Comparison of ENCODE assay signal across 16 mouse cellular contexts in genomic region chr8:109413386-109413785, GRCm38 (mm10).
"Had no signal": no experiment of that assay in that cellular context is flagged by ENCODE, and none has a peak within 500 bp of the region (broad histone marks: within the 10 kb centered on the region; RNA-seq: fewer than 3 reads in every experiment).

No protein-coding gene starts in this region.

- H3K27ac ChIP-seq: neural tube, embryonic 13.5 days; neural tube, embryonic 15.5 days; stomach, embryonic 15.5 days; stomach, postnatal 0 days had no signal

- H3K4me1 ChIP-seq: stomach, embryonic 15.5 days had no signal

- H3K4me2 ChIP-seq: neural tube, embryonic 13.5 days; neural tube, embryonic 15.5 days; stomach, embryonic 15.5 days had no signal

- H3K36me3 ChIP-seq: neural tube, embryonic 13.5 days; neural tube, embryonic 15.5 days; stomach, embryonic 15.5 days had no signal

- H3K9ac ChIP-seq: neural tube, embryonic 13.5 days; neural tube, embryonic 15.5 days; stomach, embryonic 15.5 days had no signal

- DNase-seq: retina, postnatal 1 day; right cerebral cortex, adult 18-20 months; right cerebral cortex, postnatal 14 days; right cerebral cortex, postnatal 25 days; right cerebral cortex, postnatal 4 days; spleen, adult 18-20 months; thymus, adult 18-20 months; thymus, adult 2 months; thymus, postnatal 14 days; thymus, postnatal 25 days; thymus, postnatal 36 days; thymus, postnatal 4 days had no signal

- H3K4me3 ChIP-seq: neural tube, embryonic 13.5 days; neural tube, embryonic 15.5 days; stomach, embryonic 15.5 days had no signal

- H3K9me3 ChIP-seq: neural tube, embryonic 13.5 days; neural tube, embryonic 15.5 days; stomach, embryonic 15.5 days had no signal

- H3K27me3 ChIP-seq: neural tube, embryonic 13.5 days; neural tube, embryonic 15.5 days; stomach, embryonic 15.5 days had no signal
